Mouse (Mus musculus) cerebellum, adult 2 months (tissue): ENCODE results near the gene Arid1b. TPM values are rescaled to one million over a fixed set of nuclear protein-coding genes. Genes with fewer than 3 reads are reported as not detected.

Experiments
- DNase-seq, 2 experiments: peaks; one replicate each; pipeline ENCODE4 v3.0.0; 2021
- H3K27ac ChIP-seq: fragments of 200-500 bp; 2 replicates; pipeline ENCODE4 v1.5.1; 2012; ENCODE audit warnings: low read length, control low read depth, inconsistent platforms; ENCODE audit not compliant: insufficient read depth
- H3K27me3 ChIP-seq: fragments of 200-500 bp; 2 replicates; pipeline ENCODE4 v1.6.1; 2012; ENCODE audit warnings: inconsistent platforms, mild to moderate bottlenecking, low read length, moderate library complexity; ENCODE audit not compliant: control insufficient read depth, insufficient read depth
- H3K4me1 ChIP-seq: fragments of 200-500 bp; 2 replicates; pipeline ENCODE4 v1.6.1; 2011; ENCODE audit warnings: low read length; ENCODE audit not compliant: control insufficient read depth, insufficient read depth
- H3K4me3 ChIP-seq: fragments of 200-500 bp; replicated peaks from 2 replicates; pipeline ENCODE3; 2011; ENCODE audit warnings: mild to moderate bottlenecking, low read depth, low read length, control low read depth; ENCODE audit not compliant: insufficient read depth
- CTCF ChIP-seq: fragments of 200-500 bp; IDR thresholded peaks from 2 replicates; pipeline ENCODE4 v1.5.1; 2011; ENCODE audit warnings: low read depth, mild to moderate bottlenecking, control low read depth, low read length, moderate library complexity, borderline replicate concordance; ENCODE audit not compliant: insufficient read depth
- POLR2A ChIP-seq: fragments of 200-500 bp; IDR thresholded peaks from 2 replicates; pipeline ENCODE4 v1.6.1; 2011; ENCODE audit warnings: low read length, control low read depth, borderline replicate concordance; ENCODE audit not compliant: insufficient read depth
- WGBS: fragments of 180-500 bp; shearing (Covaris S2); methylation state at CpG from one replicate; pipeline ENCODE4 v1.1.7; 2018; 5-methylcytosine and 5-hydroxymethylcytosine counted together
- polyA plus RNA-seq: library from polyadenylated mRNA; depleted of rRNA; stranded (reverse); fragments of >200 nt; gene quantifications from 2 replicates; pipeline ENCODE4 v1.2.3, GENCODE M21; 2012; rRNA removed

The Arid1b gene
- polyA plus RNA-seq: 25.6 and 28.4 TPM in 2 replicates

- Histone ChIP-seq H3K4me3 (peak within 1 kb of the TSS; percentile 81), H3K4me1 (no peaks in the 10 kb centered on the region), H3K27ac (peak within 1 kb of the TSS; percentile 100), H3K27me3 (no peaks in the 10 kb centered on the region)
- peak; percentile 85 to 88 for DNase-seq
- peak; percentile 23; the same call in 1 of the 2 replicates for TF ChIP-seq POLR2A
- no peak for TF ChIP-seq CTCF
- WGBS: under 1% methylated on average over 57 of the region's 58 CpGs
Observed at GRCm38 (mm10) chr17:4993840-4994503, at the start of gene Arid1b. Gene Arid1b (plus strand): TSS chr17:4994332.

DNA sequence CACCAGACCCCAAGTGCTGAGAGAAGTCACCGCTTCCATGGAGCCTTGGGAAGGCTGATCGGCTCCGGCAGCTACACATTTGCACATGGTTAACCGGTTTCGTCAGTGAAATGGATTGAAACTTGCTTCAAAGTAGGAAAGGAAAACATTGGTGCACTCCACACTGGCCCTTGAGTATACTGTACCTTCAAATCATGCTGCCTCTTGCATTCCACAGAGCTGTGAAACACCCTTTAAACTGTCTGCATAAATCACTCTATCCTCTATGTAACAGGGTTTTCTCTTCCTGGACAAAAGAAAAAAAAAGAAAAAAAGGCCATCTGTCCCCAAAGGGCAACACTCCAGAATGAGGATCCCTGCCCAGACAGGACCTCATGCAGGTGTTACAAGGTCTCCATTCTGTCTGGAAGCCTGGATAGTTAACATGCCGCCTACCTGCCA is 48.8 kb upstream of the Arid1b start:
- H3K27me3 ChIP-seq: no peaks in the 10 kb centered on the region
- H3K4me3 ChIP-seq: peak overlapping the region; percentile 53
- 21% methylated on average over 6 of the region's 6 CpGs for WGBS
- no peak for TF ChIP-seq POLR2A
- no peak for TF ChIP-seq CTCF
- DNase-seq: peak in 1 of 2 experiments; percentile 86
- H3K27ac ChIP-seq: peak overlapping the region; percentile 90; the same call in 1 of the 2 replicates
- peaks cover 11% of the 10 kb centered on the region; the same call in 1 of the 2 replicates for H3K4me1 ChIP-seq

GRCm38 (mm10) chr17:4945871-4946331 is 48.2 kb upstream of the Arid1b start:
- DNase-seq: peak; percentile 83

DNA sequence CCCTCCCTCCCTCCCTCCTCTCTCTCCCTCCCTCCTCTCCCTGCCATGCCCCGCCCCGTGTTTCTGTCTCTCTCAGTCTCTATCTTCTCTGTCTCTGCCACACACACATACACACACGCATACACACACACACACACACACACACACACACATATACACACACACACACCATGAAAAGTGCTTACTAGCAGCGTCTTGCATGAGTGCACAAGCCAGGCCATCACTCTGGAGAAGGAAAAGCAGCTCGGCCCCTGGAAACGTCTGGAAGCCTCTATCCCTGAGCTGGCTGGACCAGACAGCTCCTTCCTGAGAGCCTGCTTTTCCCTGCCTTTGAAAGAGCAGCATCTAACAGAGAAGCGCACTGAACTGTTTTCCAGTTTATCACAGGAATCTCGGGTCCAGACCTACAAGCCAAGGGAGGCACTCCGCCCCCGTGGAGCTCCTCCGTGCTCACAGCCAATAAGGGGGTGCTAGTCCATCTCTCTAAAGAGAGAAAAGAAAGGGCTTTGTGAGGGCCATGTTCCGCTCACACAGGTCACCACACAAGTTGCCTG is 47.6 kb upstream of the Arid1b start:
- peak; percentile 63 to 71 for DNase-seq
- TF ChIP-seq POLR2A (no peak), CTCF (no peak)
- peak overlapping the region; percentile 83 for H3K27ac ChIP-seq
- H3K4me3 ChIP-seq: peak overlapping the region; percentile 56
- H3K27me3 ChIP-seq: no peaks in the 10 kb centered on the region
- WGBS: 9% methylated on average over 12 of the region's 12 CpGs
- H3K4me1 ChIP-seq: peaks cover 11% of the 10 kb centered on the region; the same call in 1 of the 2 replicates

More at GRCm38 (mm10) chr17:4945871-4946331, 48.2 kb upstream of the Arid1b start:
- WGBS: 7% methylated on average over 11 of the region's 11 CpGs
- H3K27ac ChIP-seq: peak overlapping the region; percentile 90
- no peak for TF ChIP-seq POLR2A
- TF ChIP-seq CTCF: no peak
- peaks cover 11% of the 10 kb centered on the region; the same call in 1 of the 2 replicates for H3K4me1 ChIP-seq
- H3K27me3 ChIP-seq: no peaks in the 10 kb centered on the region
- H3K4me3 ChIP-seq: peak overlapping the region; percentile 53

- H3K4me1 ChIP-seq: peaks cover 11% of the 10 kb centered on the region; the same call in 1 of the 2 replicates
- H3K4me3 ChIP-seq: peak overlapping the region; percentile 56
- TF ChIP-seq CTCF (no peak), POLR2A (no peak)
- H3K27ac ChIP-seq: peak overlapping the region; percentile 83
- DNase-seq: no peak
- no peaks in the 10 kb centered on the region for H3K27me3 ChIP-seq
- 60% methylated on average over 3 of the region's 3 CpGs for WGBS
Observed at GRCm38 (mm10) chr17:4947013-4947412, 47.1 kb upstream of the Arid1b start.

GRCm38 (mm10) chr17:4947439-4947838 is 46.7 kb upstream of the Arid1b start:
- no peak for TF ChIP-seq CTCF
- TF ChIP-seq POLR2A: no peak
- no peak overlapping the region for H3K4me3 ChIP-seq
- no peak overlapping the region for H3K27ac ChIP-seq
- WGBS: 64% methylated on average over 2 of the region's 2 CpGs
- DNase-seq: no peak
- peaks cover 11% of the 10 kb centered on the region; the same call in 1 of the 2 replicates for H3K4me1 ChIP-seq
- H3K27me3 ChIP-seq: no peaks in the 10 kb centered on the region

GRCm38 (mm10) chr17:4948501-4948900 is 45.6 kb upstream of the Arid1b start:
- Histone ChIP-seq H3K27ac (no peak overlapping the region), H3K4me1 (peaks cover 11% of the 10 kb centered on the region; the same call in 1 of the 2 replicates), H3K27me3 (no peaks in the 10 kb centered on the region), H3K4me3 (no peak overlapping the region)
- TF ChIP-seq POLR2A: no peak
- no peak for TF ChIP-seq CTCF
- WGBS: 97% methylated on average over 3 of the region's 3 CpGs
- no peak for DNase-seq

GRCm38 (mm10) chr17:4954431-4954830 is 39.7 kb upstream of the Arid1b start:
- Histone ChIP-seq H3K27me3 (no peaks in the 10 kb centered on the region), H3K4me1 (no peaks in the 10 kb centered on the region), H3K27ac (no peak overlapping the region), H3K4me3 (no peak overlapping the region)
- 58% methylated on average over 4 of the region's 4 CpGs for WGBS
- no peak for TF ChIP-seq CTCF
- no peak for TF ChIP-seq POLR2A
- DNase-seq: no peak
